Mouse (Mus musculus) lung, postnatal 0 days (tissue): ENCODE measurements around the gene Hnrnpa3.

Experiments
- CTCF ChIP-seq: IDR thresholded peaks from 2 replicates; pipeline ENCODE4 v1.5.1; 2016; ENCODE audit warnings: antibody characterized with exemption, mild to moderate bottlenecking
- EP300 ChIP-seq: IDR thresholded peaks from 2 replicates; pipeline ENCODE4 v1.6.1; 2016; ENCODE audit warnings: antibody characterized with exemption, mild to moderate bottlenecking, control low read depth

DNA sequence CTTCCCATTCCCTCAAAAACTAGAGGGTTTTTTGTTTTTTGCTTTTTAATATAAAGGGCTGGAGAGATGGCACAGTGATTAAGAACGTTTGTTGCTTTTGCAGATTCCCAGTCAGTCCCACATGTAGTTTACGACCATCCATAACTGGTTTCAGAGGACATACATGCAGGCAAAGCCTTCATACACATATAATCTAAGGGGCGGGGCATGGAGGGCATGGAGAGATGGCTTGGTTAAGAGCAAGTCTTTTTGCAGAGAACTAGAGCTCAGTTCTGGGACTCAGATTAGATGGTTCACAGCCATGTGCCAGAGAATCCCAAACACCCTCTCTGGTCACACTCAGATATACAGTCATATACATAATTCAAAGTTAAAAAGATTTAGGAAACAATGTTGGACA is 13.5 kb downstream of the Hnrnpa3 start:
- TF ChIP-seq CTCF (no peak), EP300 (no peak)
